Mouse (Mus musculus) thymus, postnatal 0 days (tissue): Measurements from ENCODE around the gene Icam5. TPM values are rescaled to one million over a fixed set of nuclear protein-coding genes. Genes with fewer than 3 reads are reported as not detected.

ENCODE experiments used
- microRNA counts: library from miRNA; unstranded; fragments of <30 nt; microRNA quantifications from one replicate; lab custom pipeline; 2015
- microRNA-seq: library from miRNA; unstranded; fragments of <30 nt; microRNA quantifications from one replicate; pipeline ENCODE4, GENCODE M21; 2016; ENCODE audit warnings: borderline number of aligned reads
- polyA plus RNA-seq: library from polyadenylated mRNA; unstranded; fragments of >200 nt; fragmentation: Nextera tagmentation; extraction: Ambion mirVana; gene quantifications from 2 replicates; pipeline ENCODE4 v1.2.1, GENCODE M21; 2015

Icam5 gene
- polyA plus RNA-seq, 1 experiment from 2014 or later, result 0.33 TPM

MicroRNA genes within 50 kb of the gene (microRNA counts, 519-probe panel; counts per million panel counts)
- microRNA mmu-miR-1900 (lab: Ali Mortazavi, UCI), result 473 counts per million, percentile 71 among the panel's probes with 10 or more counts

Small RNA genes lying within 50 kb of the gene (microRNA-seq; reads per million reads assigned to microRNA genes)
- gene Mir1900 (not detected), gene Mir7082 (not detected)

Other genes with a start within 250 kb of the Icam5 start
- 1.8 and 1.9 TPM in 2 replicates for gene Col5a3, start 217.0 kb upstream of the Icam5 start, polyA plus RNA-seq
- not detected in 2 replicates for gene Rdh8, start 213.6 kb upstream of the Icam5 start, polyA plus RNA-seq
- 9.2 and 15.1 TPM in 2 replicates for gene A230050P20Rik, start 163.4 kb upstream of the Icam5 start, polyA plus RNA-seq
- 6.7 and 7.3 TPM in 2 replicates for gene Angptl6, start 152.3 kb upstream of the Icam5 start, polyA plus RNA-seq
- 74.4 and 83.0 TPM in 2 replicates for gene Ppan, start 143.9 kb upstream of the Icam5 start, polyA plus RNA-seq
- gene Eif3g, start 133.4 kb upstream of the Icam5 start, polyA plus RNA-seq, result 303 and 310 TPM in 2 replicates
- 90.0 and 96.3 TPM in 2 replicates for gene Dnmt1, start 72.2 kb upstream of the Icam5 start, polyA plus RNA-seq
- gene S1pr2, start 55.3 kb upstream of the Icam5 start, polyA plus RNA-seq, result 12.1 and 12.7 TPM in 2 replicates
- gene Mrpl4, start 29.3 kb upstream of the Icam5 start, polyA plus RNA-seq, result 116 and 130 TPM in 2 replicates
- 64.8 and 64.9 TPM in 2 replicates for gene Icam1, start 16.1 kb upstream of the Icam5 start, polyA plus RNA-seq
- 0.31 and 0.48 TPM in 2 replicates for gene Icam4, start 2.7 kb upstream of the Icam5 start, polyA plus RNA-seq
- gene Zglp1, start 35.0 kb downstream of the Icam5 start, polyA plus RNA-seq, result 0.59 and 0.69 TPM in 2 replicates
- gene Gm49373, start 41.0 kb downstream of the Icam5 start, polyA plus RNA-seq, result 0.09 and 0.26 TPM in 2 replicates
- gene Fdx1l, start 41.5 kb downstream of the Icam5 start, polyA plus RNA-seq, result 44.7 and 47.0 TPM in 2 replicates
- 1.2 and 1.6 TPM in 2 replicates for gene Gm38431, start 59.9 kb downstream of the Icam5 start, polyA plus RNA-seq
- gene Raver1, start 59.9 kb downstream of the Icam5 start, polyA plus RNA-seq, result 33.2 and 45.9 TPM in 2 replicates
- 13.8 and 14.0 TPM in 2 replicates for gene Tyk2, start 99.2 kb downstream of the Icam5 start, polyA plus RNA-seq
- gene Cdc37, start 117.9 kb downstream of the Icam5 start, polyA plus RNA-seq, result 281 and 307 TPM in 2 replicates
- gene Pde4a, start 133.6 kb downstream of the Icam5 start, polyA plus RNA-seq, result 0.95 and 1.0 TPM in 2 replicates
- 61.2 and 64.2 TPM in 2 replicates for gene Keap1, start 207.3 kb downstream of the Icam5 start, polyA plus RNA-seq
- gene S1pr5, start 216.4 kb downstream of the Icam5 start, polyA plus RNA-seq, result 0.09 TPM in 1 of 2 replicates, not detected in the other
- 49.2 and 56.2 TPM in 2 replicates for gene Atg4d, start 233.2 kb downstream of the Icam5 start, polyA plus RNA-seq